Mouse (Mus musculus) MN1 (cell line): Measurements from ENCODE around the gene Llph.
A peak's percentile ranks its signal among the peaks of the same experiment; 100 is the strongest.

Experiments
- DNase-seq: peaks from one replicate; pipeline ENCODE4 v3.0.0-alpha.2; 2016; ENCODE audit warnings: low spot score

The Llph gene

DNA sequence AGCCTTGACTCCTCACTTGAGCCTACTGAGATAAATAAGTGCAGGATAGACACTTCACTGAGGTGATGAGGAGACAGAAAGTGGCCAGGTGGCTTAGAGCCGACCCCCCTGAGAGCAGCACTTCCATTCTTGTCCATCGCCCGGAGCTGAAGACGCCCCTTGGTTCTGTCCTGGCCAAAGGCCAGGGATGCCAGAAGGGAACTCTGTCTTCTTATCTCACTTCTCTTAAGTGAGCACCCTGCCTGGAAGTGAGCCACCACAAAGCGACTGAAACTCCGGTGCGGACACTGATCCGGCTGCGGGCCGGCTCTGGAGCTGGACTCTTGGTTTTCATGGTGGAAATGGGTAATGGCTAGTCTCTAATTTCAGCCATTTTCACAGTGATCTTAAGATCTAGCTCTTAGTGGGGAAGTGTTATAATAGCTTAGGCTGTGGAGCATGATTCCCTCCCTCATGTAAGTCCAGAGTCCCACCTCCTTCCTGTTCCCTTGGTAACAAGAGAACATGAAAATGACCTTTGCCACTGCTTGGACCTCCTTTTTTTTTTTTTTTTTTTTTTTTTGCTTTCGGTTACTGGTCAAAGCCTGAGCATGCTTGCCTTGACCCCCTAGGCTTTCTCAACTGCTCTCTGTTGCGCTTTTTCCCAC, 52.7 kb downstream of the Llph start:
- DNase-seq: peak; percentile 32

DNA sequence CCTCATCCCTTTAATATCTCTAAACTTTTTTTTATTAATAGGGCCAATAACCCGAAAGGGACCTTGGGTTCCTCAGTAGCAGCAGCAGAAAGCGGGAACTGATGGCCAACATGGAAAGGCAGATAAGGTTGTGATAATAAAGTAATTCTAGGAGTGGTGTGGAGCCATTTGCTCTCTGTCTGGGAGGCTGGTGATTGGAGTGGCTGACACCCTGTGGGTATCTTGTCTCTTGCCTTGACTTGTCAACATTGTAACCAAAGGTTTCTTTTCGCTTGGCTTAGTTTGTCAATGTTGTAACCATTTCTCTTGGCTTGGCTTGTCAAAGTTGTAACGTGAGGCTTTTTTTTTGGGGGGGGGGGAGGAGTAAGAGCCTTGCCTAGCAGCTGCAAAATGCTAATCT, 53.5 kb downstream of the Llph start:
- DNase-seq: no peak

DNA sequence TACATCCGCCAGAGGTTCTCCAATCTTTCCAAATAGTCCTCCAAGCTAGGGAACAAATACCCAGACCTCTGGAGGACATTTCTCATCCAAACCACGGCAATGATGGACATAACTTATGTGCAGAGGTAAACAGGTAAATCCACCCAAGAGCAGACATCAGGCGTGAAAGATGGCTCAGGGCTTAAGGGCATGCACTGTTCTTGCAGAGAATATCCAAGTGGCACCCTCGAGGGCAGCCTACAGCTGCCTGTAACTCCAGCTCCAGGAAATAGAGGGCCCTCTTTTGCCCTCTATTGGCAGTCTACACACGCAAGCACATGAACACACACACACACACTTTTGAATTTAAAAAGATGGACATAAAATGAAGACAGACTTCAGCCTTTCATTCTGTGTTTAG, 54.8 kb downstream of the Llph start:
- DNase-seq: no peak
